Mouse (Mus musculus) splenic B cell, adult 2 months (primary cell): ENCODE measurements at regions not wholly inside any gene's neighbourhood (a gene's known extent, or its start where the extent isn't known, plus 50 kb on each side); places are given as distances from the start of the nearest gene placed in this dataset.

Experiments
- DNase-seq: peaks from one replicate; pipeline ENCODE4 v3.0.0-alpha.2; 2011; ENCODE audit warnings: low read depth, low spot score
- H3K27me3 ChIP-seq: 2 replicates; pipeline ENCODE4 v1.6.1; 2012; ENCODE audit warnings: mild to moderate bottlenecking, low read length, moderate library complexity, mixed read lengths; ENCODE audit not compliant: control insufficient read depth, poor library complexity, insufficient read depth, severe bottlenecking
- H3K36me3 ChIP-seq: 2 replicates; pipeline ENCODE4 v1.6.1; 2012; ENCODE audit warnings: mild to moderate bottlenecking, low read length, moderate library complexity, mixed read lengths; ENCODE audit not compliant: control insufficient read depth, poor library complexity, insufficient read depth, severe bottlenecking

GRCm38 (mm10) chr17:81134702-81135101, 69.8 kb upstream of the Thumpd2 start:
- Histone ChIP-seq H3K36me3 (no peaks in the 10 kb centered on the region), H3K27me3 (no peaks in the 10 kb centered on the region)
- no peak for DNase-seq

GRCm38 (mm10) chr17:81133227-81133626, 68.3 kb upstream of the Thumpd2 start:
- DNase-seq: no peak
- no peaks in the 10 kb centered on the region for H3K27me3 ChIP-seq
- H3K36me3 ChIP-seq: no peaks in the 10 kb centered on the region
